Mouse (Mus musculus): ENCODE results near the gene Ggta1. TPM values are rescaled to one million over a fixed set of nuclear protein-coding genes. Genes with fewer than 3 reads are reported as not detected.

Ggta1 gene
- total RNA-seq, 2 experiments from 2014 or later, result 5.0 to 6.3 TPM

DNA sequence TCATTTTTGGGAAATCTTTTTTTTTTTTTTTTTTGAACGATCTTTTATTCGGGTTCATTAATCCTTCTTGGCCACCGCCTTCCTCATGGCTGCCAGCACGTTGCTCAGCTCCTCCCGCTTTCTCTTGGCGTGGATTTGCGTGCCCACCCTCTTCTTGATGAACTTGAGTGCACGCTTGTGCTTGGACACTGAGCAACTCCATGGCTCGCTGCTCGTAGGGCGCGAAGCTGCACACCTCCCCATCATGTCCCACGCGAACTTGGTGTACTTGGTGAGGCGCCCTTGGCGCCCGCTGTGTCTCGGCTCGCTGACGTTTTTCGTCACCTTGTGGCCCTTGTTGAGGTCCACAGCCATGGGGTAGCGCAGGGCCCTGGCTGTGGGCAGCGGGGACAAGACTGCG is 28.1 kb upstream of the Ggta1 start:
- no peak for DNase-seq (ENCODE audit: low spot score)

DNA sequence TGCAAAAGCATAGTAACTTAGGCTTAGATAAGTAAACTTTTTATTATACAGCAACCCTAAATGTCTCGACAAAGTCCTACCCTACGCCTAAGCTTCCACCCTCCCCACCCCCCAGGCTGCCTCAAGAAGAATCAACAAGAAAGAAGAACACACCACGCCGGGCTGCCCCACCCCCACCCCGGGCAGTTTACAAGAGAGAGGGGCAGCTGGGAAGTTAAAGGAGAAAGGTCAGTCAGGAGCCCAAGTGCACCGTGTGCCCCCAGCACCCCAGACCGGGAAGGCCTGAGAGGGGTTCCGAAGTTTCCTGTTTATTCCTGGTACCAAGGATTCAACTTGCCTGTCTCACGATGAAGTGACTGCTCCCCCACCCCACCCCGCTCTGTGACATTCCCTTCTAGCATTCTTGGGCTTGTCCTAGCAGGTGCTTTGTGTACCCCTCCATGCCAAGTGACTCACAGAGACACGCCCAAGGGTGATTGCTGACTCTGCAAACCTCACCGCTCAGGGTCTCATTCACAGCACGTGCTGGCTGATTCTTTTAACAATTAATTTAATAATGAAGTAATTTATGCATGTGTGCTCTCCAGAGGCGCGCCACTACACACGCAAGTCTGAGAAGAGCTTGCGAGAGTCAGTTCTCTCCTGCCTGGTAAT is 27.6 kb upstream of the Ggta1 start:
- no peak for DNase-seq (ENCODE audit: low spot score)

DNA sequence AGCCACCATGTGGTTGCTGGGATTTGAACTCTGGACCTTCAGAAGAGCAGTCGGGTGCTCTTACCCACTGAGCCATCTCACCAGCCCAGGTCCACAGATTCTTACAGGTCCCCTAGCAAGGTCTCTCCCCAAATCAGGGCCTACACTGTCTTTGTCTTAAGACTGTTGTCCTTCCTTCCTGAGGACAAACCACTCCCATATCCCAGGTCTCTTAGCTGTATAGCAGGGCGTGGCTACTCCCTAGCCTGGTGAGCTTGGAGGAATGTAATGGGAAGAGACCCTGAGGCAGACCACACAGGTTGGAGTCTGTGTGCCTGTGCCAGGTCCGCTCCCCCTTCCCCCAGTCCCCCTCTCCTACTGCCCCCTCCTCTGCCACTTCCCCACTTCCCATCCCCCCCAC is 24.7 kb upstream of the Ggta1 start:
- DNase-seq (ENCODE audit: low spot score), result no peak

DNA sequence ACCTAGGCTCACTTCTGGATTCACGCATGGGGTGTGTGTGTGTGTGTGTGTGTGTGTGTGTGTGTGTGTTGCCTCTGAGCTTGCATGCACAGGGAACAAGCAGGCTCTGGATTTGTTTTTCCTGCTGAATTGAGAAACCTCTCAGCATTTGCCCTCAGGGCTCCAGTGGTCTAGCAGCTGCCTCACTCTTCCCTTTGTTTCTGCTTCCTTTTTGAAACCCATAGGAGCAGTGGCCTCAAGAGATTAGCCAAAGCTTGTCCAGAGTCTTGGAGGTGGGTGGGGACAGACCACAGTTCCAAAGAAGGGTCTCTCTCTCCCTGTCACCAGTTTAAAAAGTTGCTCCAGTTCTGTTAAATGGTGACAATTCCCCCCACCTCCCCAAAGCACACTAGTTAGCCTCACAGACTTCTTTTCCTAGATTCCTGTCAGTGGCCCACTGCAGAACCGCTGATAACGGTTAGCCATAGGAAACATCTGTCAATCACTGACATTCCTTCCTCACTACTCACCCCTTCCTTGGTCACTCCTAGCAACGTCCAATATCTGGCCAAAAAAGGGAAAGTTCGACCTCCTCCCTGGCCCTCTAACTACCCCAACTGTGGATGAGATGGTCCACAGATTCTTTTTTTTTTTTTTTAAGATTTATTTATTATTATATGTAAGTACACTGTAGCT is 24.1 kb upstream of the Ggta1 start:
- no peak for DNase-seq (ENCODE audit: low spot score)

DNA sequence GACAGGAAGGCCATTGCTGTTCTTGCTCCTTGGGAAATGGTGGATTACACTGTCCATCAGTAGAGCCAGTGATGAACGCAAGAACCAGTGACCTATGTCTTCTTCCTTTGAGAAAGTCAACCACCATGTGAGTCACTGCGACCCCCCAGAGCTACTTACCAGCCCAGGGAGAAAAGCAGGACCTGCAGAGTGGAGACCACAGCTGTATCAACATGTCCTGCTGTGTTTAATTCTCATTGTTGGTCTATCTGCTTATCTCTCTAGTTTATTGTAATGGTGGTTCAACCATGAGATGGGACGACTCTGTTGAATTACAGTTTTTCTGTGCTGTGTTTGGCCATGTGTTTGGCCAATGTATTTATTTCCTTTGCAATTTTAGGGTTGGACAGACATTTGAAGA is 21.1 kb upstream of the Ggta1 start:
- DNase-seq (ENCODE audit: low spot score), result no peak

DNA sequence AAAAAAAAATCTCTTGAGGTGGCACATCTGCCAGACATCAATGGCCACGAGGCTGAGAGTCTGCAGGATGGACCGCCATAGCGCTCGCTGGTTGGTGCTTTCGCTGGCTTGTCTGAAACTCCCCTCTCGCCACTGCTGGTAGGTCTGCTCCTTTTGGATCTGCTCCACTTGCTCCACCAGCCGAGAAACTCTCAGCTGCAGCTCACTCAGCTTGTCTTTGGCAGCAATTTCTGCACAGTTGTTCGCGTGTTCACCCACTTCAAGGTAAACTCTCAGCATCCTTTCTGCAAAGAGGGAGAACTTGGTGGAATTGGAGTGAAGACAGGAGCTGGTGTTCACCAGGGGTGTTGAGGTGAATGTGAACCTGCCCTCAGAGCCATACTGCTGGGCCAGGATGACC is 20.4 kb upstream of the Ggta1 start:
- DNase-seq (ENCODE audit: low spot score), result no peak

DNA sequence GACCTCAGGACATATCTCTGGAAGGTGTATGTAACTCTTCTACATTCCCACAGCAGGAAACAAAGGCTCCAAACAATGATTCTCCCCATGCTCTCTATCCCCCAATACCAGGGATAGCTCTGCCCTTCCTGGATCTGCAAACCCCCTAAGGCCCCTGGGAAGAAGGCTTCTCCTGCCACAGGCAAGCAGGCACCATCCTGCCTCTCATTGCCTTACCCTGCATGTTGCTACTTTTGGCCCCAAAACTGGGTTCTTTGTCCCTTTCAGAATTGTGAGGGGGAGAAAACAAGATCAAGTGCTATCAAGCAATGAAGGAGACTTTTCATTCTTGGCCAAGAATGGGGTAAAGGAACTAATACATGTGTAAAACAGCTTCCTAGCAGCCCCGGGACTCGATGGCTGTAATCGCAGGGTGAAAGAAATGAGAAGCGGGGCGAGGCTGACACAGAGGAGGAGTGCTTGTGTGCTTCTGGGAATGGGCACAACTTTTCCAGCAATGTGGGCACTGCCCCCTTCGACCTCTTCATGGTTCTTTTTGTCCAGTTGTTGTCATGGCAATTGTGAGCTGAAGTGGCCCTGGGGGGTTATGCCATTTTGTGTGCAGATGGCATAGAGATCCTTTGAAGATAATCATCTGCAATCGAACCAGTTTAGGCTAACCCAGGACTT is 18.4 kb upstream of the Ggta1 start:
- DNase-seq (ENCODE audit: low spot score), result no peak

DNA sequence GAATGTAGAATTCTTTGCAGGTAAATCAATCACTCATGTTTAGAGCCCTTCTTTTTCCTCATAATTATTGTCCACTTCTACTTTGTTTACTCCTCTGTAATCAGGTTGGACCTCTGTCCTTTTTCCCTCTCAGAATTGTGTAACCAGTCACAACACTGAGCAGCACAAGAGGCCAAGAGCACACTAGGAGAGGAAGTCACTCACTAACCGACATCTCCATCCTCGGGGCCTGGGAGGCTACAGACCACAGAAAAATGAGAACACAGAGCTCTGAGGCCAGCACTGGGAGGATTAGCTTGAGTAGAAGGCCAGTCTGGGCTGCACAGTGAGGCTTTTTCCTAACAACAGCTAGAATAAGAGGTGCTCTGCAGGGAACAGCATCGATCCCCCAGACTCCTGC is 17.0 kb upstream of the Ggta1 start:
- no peak for DNase-seq (ENCODE audit: low spot score)

DNA sequence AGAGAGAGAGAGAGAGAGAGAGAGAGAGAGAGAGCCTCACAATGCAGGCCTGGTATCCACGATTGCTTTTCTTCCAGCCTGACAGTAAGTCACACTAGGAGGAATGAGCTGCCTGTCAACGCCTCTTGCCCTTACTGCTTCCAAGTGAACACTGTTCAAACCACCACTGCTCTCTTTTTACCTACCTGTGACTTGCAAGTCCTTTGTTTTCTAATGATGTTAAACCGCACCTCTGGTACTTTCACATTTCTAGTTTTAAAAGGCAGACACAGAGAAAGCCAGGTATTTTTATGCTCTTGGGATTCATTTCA is 15.7 kb upstream of the Ggta1 start:
- no peak for DNase-seq (ENCODE audit: low spot score)

DNA sequence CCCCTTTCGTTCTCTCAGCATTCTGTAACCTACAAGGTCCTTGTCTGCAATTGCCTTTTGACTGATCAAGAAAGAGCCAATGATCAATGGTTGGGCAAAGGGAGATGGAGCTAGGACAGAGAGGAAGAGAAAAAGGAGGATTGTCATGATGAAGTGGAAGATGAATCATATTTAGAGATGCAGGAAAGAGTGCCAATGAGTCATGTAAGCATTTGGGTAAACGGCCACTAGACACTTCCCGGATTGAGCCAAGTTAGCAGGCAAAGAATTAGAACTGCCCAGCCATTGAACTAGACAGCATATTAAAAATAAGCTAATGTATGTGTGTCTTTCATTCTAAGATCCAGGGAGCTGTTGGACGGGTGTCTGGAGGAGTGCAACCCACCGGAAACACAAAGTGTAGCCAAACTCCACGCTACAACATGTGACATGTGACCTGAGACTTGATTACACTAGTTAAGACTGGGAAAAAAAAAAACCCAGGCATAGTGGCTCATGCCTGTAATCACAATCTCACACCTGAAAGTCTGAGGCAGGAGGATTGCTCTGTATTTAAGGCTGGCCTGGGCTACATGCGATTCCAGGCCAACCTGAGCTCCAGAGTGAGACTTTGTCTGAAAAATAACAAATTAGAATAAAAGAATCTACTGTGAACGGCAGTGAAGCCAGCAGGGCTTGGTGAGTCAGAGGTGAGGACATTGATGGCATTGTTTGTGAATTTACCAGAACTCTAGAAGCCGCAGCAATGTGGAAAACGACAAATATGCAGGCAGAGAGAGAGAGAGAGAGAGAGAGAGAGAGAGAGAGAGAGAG is 15.2 kb upstream of the Ggta1 start:
- DNase-seq (ENCODE audit: low spot score), result no peak

DNA sequence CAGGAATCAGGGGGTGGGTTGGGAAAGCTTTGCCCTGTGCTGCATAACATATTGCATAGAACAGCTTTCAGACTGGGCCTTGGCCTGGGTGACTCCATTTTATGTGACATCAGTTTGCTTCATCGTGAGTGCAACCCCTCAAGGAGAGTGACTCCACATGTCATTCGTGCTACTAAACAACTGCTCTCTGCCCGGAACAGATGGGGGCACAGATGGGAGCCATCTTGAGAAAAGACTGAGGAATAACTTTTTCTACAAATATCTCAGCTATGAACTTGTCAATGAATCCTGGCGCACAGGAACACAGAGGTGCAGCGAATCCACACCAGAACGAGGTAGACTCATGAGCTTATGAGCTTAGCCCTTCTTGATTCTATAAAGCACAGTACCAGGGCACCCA is 14.3 kb upstream of the Ggta1 start:
- DNase-seq (ENCODE audit: low spot score), result no peak

DNA sequence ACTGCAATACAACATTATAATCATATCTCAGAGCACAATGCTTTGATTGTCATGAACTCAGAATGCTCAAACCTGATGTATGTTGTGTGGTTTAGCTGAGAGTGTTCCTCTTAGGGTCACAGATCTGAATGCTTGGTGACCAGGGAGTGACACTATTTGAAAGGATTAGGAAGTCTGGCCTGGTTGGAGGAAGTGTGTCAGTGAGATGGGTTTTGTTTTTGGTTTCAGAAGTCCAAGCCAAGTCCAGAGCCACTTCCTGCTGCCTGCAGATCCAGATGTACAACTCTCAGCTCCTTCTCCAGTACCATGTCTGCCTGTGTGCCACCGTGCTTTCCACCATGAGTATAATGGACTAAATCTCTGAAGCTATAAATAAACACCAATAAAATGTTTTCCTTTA is 11.9 kb upstream of the Ggta1 start:
- no peak for DNase-seq (ENCODE audit: low spot score)

DNA sequence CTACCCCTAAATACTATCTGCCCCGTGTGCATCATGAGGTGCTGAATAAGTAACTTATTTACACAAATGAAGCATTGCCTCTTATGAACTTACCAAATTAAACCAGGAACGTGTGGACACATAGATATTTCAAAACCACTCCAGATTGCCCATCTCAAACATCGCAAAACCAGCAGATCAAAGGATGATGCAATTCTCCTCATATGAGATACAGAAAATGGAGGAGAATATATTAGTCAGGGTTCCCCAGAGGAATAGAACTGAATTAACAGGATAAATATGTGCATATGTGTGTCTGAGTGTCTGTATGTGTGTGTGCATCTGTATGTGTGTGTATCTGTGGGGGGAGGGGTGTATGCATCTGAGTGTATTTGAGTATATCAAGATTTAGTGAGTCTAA is 6.2 kb upstream of the Ggta1 start:
- no peak for DNase-seq (ENCODE audit: low spot score)

DNA sequence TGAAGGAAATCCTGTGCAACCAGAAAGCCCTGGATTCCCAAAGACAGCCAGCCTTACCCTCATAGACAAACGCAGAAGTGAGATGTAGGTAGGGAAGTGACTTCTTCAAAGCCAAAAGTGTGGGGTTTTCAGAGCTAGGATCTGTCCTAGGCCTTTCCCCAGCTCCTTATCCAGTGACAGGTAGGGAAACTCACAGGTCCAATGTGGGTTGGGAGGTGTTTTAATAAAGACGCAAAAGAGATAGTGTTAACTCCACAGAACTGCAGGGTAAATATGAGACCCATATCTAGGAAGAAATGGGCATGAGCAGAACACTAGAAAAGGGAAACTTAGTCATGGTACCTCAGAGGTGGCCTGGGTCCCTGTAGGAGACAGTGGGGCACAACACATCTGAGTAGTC is 5.2 kb upstream of the Ggta1 start:
- DNase-seq (ENCODE audit: low spot score), result no peak

DNA sequence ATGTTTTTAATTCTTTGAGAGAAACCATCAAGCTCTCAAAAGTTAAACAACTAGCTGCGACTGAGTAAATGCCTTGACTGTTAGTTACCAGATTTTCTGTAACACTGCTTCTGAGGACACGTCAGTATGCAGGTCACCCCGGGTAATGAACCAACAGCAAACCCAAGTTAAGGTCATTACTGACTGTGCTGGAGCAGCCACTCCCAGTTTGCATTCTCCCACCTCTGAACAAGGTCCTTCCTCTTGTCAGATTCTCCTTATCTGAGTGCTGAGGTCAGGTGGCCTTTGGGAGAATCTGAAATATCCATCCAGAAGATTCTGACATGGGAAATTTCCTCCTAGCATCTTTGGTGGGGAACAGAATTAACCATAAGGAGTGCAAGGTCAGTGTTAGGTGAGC is 4.8 kb upstream of the Ggta1 start:
- no peak for DNase-seq (ENCODE audit: low spot score)

DNA sequence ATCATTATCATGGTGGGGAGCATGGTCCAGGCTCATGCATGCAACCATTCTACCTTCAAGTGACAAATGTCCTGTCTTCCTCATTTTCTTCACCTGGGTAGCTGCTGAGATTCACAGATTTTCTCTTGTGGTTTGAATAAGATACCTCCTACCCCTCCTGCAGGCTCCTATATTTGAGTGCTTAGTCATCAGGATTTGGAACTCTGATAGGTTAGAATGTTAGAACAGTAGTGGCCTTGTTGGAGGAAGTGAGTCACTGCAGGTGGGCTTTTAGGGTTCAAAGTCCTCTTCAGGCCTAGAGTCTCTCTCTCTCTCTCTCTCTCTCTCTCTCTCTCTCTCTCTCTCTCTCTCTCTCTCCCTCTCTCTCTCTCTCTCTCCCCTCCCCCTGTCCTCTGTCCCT is 2.6 kb upstream of the Ggta1 start:
- no peak for DNase-seq (ENCODE audit: low spot score)

DNA sequence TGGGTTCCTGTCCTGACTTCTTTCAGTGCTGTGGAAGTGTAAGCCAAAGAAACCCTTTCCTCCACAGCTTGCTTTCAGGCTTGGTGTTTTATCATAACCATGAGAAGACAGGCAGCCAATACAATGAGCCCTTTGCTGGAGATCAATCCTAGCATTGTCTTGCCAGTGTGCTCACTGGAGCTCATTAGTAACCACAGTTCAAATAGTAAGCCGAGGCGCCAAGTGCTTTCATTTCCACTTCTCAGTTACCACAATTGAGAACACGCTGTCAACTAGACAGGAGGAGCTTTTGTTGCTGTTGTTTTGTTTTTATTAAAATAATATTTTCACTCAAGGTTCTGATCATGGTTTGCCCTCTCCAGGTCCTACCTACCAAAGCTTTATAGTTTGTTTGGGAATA is 1.5 kb upstream of the Ggta1 start:
- no peak for DNase-seq (ENCODE audit: low spot score)

DNA sequence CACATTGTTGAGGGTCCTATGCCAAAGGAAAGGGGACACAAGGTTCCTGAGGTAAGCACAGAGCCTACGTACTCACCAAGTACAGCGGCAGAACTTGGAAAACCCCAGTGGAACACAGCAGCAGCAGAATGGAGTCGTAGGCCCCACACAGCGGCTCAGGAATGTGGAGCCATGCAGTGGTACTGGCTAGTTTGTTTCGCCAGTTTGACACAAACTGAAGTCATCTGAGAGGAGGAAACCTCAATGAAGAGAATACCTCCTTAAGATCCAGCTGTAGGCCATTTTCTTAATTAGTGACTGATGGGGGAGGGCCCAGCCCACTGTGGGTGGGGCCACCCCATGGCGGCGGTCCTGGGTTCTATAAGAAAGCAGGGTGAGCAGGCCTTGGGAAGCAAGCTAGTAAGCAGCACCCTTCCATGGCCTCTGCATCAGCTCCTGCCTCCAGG is 1.1 kb upstream of the Ggta1 start:
- DNase-seq (ENCODE audit: low spot score), result no peak

DNA sequence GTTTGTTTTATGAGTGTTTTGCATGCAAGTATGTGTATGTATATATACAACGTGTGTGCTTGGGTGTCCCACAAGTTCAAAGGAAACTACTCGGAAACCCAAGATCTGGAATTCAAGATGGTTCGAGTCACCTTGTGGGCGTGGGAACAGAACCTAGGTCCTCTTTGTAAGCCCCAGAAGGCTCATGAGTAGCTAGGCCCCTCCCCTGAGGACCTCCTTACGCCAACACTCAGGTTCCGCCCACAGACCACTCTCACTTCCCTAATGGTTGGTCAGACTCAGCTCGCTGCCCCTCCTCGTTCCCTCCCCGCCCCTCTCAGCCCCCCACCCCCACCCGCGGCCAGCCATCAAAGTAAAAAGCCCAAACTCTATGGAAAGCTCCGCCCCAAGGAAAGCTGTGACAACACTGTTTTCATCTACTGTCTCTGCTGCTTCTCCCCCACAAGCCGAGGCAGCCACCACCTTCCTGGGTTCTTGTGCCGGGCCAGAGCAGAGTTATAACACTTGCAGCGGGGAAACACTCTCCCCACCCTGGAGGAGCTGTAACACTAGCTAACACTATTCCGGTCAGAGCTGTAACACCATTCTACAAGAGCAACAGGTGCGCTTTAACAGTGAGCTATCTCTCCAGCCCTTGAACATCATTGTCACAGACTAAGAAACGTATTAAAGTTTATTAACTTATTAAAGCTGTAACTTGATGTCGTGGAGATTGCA is 499 bp upstream of the Ggta1 start:
- DNase-seq (ENCODE audit: low spot score), result peak; percentile 38

DNA sequence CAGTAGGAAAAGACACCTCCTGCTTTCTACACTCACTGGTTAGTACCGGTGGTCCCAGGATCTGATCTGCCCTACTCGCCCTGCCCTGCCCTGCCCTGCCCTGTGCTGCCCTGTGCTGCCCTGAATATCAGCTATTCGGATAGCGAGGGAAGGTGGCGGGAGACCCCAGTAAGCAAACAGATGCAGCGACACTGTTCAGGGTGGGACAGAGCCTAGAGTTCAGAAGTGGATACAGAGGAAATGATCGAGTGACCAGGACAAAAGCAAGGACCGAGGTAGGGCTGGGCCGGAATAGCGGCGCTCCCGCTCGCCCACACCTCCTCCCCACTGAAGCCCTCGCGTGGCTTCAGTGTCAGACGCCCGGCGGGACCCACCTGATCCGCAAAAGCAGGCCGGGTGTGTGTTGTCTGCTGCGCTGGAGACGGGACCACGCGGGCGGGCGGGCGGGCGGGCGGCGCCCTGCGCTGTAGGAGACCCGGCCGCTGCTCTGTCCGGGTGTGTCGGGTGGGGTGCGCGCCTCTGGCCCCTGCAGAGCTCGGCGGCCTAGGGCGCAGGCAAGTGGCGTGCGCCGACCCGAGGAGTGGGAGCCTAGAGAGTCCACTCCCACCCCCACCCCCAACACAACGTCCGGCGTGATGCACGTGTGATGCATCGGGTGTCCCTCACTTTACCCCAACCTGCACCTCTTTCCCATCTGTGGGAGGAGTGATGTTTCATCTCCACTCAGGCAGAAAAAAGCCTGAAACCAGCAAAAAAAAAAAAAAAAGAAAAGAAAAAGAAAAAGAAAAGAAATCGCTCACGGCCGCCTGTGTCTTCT is 852 bp downstream of the Ggta1 start:
- DNase-seq (ENCODE audit: low spot score), result no peak
